Mouse (Mus musculus) neutrophil, adult 5-6 weeks (primary cell): ENCODE measurements at regions not wholly inside any gene's neighbourhood (a gene's known extent, or its start where the extent isn't known, plus 50 kb on each side); places are given as distances from the start of the nearest gene placed in this dataset.
"Not testable (repeated sequence)": the region's sequence is repeated elsewhere in the genome, so short reads cannot be mapped to it uniquely, and the experiment has no call there.

Experiments
- ATAC-seq: fragments of 151-379, 151-347 bp; 2 replicates; pipeline ENCODE4 v1.8.0; 2017; ENCODE audit warnings: mild to moderate bottlenecking, moderate TSS enrichment; ENCODE audit not compliant: insufficient number of reproducible peaks, poor library complexity, low FRiP score, severe bottlenecking; ENCODE audit errors: extremely low read depth

- no peak for ATAC-seq
Observed at GRCm38 (mm10) chr1:177382596-177383190, 59.5 kb upstream of the Zbtb18 start.

- ATAC-seq = no peak
Observed at GRCm38 (mm10) chr1:177382147-177382546, 60.0 kb upstream of the Zbtb18 start.

GRCm38 (mm10) chr1:177378112-177378511 is 64.0 kb upstream of the Zbtb18 start:
- no peak for ATAC-seq

DNA sequence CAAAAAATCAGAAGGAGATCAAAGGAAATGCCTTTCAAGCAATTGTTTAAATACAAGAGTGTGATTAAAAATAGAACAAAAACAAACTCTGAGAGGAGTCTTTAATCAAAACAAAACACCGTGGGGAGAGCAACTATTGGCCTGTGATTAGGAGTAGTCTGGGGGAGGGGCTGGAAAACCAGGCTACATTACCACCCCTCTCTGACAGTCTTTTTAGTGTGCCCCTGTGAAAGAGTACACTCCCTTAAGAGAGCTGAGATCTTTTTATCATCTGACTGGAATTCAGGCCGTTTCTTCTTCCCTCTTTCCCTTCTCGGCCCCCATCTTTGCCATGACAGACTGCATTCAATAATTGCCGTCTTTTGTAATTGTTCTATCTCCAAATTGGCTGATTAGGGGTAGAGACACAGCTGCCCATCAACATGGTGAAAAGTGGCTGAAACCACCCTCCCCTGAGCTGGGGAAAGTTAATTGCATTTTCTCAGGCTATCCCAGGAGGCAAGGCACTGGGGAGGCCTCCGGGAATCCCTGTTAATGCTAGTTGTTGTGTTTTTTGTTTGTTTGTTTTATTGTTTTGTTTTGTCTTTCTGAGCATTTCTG is 68.8 kb upstream of the Zbtb18 start:
- no peak for ATAC-seq

DNA sequence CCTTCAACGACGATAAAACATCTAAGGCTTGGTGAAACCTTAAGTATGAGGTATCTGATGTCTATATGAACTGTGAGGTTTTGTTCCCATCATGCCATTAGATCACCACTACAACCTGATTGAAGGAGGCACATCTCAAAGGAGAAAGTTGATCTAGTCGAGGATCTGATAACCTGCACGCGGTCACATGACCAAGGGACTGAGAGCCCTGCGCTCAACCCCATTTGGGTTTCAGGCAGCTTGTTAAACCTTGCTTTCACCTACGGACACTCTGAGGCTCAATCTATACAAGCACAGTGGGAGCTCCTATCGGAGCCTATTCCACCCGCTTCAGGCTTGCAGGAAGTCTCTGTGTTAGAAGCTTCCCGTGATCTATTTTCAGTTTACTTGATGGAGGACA is 70.1 kb upstream of the Zbtb18 start:
- ATAC-seq = no peak

DNA sequence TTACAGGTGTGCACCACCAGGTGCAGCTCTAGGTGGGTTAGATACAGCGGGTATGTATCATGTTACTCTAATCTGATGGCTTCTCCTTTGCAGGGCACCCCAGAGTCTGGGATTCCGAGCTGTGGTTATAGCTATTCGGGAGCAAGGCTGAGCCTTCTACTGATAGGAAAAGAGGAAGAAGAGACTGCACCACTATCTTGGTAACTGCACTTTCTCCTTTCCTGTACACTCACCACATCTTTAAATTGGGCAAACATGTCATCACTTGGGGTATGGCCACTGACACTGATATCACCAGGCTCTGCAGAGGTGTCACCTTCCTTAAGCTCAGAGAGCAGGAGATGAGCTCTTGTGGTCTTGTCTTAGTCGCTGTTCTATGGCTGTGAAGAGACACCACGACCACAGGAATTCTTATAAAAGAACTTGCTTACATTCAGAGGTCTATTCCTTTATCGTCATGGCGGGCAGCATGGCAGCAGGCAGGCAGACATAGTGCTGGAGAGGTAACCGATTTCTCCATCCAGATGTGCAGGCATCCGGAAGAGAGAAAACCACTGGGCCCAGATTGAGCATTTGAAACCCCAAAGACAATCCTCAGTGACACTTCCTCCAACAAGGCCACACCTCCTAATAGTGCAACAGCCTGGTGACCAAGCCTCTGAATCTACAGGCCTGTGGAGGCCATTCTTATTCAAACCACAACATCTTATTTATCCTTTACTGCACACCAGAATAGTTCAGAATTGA is 74.1 kb upstream of the Zbtb18 start:
- no peak for ATAC-seq

DNA sequence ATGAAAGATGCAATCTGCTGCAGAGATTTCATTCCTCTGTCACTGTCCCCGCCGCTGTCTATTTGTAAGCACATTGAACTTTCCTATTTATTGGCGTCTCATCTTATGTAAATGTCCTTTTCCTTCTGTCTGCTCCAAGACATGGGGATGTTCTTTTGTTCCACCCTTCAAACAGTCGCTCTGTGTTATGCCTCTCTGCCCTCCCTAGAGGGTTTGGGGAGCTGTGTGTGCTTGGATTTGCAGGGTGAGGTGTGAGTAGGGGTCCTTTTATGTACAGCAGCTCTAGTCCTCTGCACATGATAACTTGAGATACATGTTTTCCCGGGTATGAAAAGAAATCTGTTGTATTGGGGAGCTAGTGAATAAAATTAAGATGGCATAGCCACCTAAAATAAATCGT is 75.2 kb upstream of the Zbtb18 start:
- ATAC-seq = no peak

DNA sequence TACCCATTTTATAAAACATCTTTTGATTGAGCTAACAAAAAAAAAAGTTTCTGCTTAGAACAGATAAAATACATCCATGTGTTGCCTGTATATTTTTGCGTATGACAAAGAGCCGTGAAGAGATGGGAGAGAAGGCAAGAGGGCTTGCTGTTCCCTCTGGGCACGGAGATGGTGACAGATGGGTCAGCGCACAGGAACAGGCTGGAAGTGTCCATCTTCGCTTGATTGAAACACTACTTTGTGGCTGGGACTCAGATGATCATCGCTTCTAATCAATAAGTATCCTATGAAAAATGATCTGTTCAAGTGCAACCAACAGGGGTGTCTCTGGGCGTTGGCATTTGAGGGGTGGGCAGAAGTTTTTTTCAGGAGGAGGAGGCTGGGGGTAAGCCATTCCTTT is 75.7 kb upstream of the Zbtb18 start:
- ATAC-seq = no peak

- no peak for ATAC-seq
Observed at GRCm38 (mm10) chr1:177364355-177364754, 77.8 kb upstream of the Zbtb18 start.

DNA sequence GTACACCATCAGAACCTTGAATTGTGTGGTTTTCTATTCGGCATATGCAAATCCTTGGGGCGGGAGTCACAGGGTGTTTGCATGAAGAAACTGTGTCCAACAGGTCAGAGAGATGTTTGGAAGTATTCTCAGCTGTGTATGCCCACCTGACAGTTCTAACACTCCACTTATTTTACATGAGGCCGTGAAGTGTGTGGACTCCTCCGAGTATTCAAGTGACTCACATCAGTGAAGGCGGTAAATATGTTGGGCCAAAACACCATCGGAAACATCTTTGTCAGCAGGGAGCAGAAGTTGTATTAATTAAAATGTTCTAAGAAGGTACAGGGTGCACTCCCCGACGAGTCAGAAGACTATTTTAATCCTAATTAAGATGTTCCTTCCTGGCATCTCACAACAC is 79.8 kb upstream of the Zbtb18 start:
- ATAC-seq = no peak

- ATAC-seq = no peak
Observed at GRCm38 (mm10) chr1:177348400-177349092, 90.5 kb upstream of the Akt3 start.

DNA sequence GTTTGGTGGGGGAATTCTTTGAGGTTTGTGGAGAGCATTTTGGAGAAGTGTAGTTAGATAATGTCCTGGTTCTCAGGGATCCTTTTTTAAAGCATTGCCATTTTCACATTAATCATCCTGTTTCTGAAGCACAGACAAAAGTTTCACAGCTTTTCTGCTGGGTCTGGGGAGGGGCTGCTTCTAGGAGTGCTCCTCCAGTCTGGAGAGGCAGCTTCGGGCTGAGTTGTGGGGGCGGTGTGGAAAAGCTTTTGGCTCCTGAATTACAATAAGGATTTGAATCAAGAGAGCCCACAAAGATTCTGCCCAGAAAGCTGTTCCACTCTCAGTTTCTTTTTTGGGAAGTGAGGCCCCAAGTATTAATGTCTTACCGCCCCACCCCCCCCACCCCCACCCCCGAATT is 89.2 kb upstream of the Akt3 start:
- ATAC-seq = no peak

GRCm38 (mm10) chr1:177346540-177346939 is 88.5 kb upstream of the Akt3 start:
- no peak for ATAC-seq

GRCm38 (mm10) chr1:177345540-177345939 is 87.5 kb upstream of the Akt3 start:
- ATAC-seq = 0 out of 2 replicates have a peak, but pooled peaks have one; percentile 25

DNA sequence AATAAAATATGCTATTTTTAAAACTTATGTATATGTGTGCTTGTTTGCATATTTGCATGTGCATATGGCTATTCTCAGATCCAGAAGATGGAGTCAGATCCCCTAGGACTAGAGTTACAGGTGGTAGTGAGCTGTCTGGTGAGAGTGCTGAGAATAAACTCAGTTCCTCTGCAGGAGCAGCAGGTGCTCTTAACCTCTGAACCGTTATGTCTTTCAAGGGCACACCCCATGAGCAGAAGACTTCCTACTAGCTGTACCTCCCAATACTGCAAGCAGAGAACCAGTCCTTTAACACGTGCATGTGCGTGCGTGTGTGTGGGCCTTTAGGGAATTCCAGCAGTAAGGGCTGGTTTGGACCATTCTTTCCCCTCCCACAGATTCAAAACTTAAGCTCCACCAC is 85.9 kb upstream of the Akt3 start:
- ATAC-seq = peak; percentile 73; the same call in 1 of the 2 replicates

DNA sequence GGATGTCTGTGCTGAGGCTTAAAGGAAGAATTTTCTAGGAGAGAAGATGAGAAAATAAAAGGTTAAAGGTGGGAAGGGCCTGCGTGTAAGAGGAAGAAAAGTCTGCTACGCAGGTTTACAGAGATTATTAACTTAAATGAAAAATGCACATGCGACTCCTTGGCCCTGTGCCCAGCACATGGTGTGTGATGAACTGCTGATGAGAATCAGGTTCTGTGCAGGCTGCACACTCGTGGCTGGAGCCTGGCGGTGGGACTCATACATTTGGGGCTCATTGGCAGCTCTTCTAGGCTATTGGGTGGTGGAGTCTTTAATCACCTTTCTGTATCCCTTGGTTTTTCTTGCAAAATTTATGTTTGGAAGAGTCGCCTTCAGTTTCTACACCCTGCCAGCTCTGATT is 85.1 kb upstream of the Akt3 start:
- no peak for ATAC-seq

GRCm38 (mm10) chr1:177340232-177340631 is 82.2 kb upstream of the Akt3 start:
- ATAC-seq = no peak

- not testable (repeated sequence) for ATAC-seq
Observed at GRCm38 (mm10) chr1:177339207-177339787, 81.3 kb upstream of the Akt3 start.

DNA sequence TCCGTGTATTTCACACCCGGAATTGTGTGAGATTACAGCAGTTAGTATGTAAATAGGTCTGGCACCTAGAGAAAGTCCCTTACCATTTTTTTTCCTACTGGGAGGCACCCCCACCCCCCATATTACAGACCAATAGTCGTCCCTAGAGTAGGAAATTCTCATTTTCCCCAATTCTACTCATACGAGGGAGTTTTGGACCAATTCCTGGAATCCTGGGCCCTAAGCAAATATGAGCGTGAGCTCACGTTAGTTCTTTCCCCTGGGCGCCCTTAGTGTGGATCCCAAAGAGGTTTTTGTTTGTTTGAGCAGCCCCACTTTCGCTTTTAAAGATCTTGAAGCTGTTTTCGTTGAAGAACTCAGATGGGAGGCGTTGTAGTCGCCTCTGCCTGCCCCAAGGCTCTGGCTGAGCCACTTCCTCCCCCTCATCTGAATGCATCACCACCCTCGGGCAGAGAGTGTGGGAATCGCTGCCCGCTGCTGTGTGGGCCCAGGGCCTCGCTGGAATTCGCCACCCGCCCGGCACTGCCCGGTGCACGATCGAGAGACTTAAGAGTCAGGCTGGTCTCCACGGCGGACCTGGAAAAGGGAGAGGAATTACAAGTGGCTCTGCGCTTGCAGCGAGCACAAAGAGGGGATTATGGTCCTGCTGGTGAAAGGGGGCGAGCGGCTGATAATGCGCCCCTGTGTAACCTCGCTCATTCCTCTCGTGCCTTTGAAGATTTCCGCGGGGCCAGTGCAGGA is 80.6 kb upstream of the Akt3 start:
- peak; percentile 69 for ATAC-seq
